Mouse (Mus musculus) embryonic facial prominence, embryonic 11.5 days (tissue): ENCODE data around the gene Selenot. TPM values are rescaled to one million over a fixed set of nuclear protein-coding genes. Genes with fewer than 3 reads are reported as not detected.

ENCODE experiments used
- polyA plus RNA-seq: library from polyadenylated mRNA; unstranded; fragments of >200 nt; fragmentation: Nextera tagmentation; extraction: Ambion mirVana; gene quantifications from 2 replicates; pipeline ENCODE4 v1.2.1, GENCODE M21; 2014

Gene Selenot
- polyA plus RNA-seq, 1 experiment from 2014 or later = 24.2 TPM

Other genes with a start within 250 kb of the Selenot start
- gene Tsc22d2, start 161.9 kb upstream of the Selenot start, polyA plus RNA-seq = 10.9 and 12.8 TPM in 2 replicates
- gene Eif2a, start 50.8 kb upstream of the Selenot start, polyA plus RNA-seq = 68.2 and 70.3 TPM in 2 replicates
- gene Serp1, start 50.7 kb upstream of the Selenot start, polyA plus RNA-seq = 166 and 185 TPM in 2 replicates
- gene Erich6, start 60.6 kb downstream of the Selenot start, polyA plus RNA-seq = 0.10 TPM in 1 of 2 replicates, not detected in the other
- 3.2 and 4.1 TPM in 2 replicates for gene Siah2, start 115.8 kb downstream of the Selenot start, polyA plus RNA-seq
- gene Mindy4b-ps, start 245.7 kb downstream of the Selenot start, polyA plus RNA-seq = not detected in 2 replicates